Mouse (Mus musculus): ENCODE data around the gene Slc47a1. TPM values are rescaled to one million over a fixed set of nuclear protein-coding genes. Genes with fewer than 3 reads are reported as not detected.

Gene Slc47a1
- polyA plus RNA-seq, 1 experiment: 3.1 TPM

DNA sequence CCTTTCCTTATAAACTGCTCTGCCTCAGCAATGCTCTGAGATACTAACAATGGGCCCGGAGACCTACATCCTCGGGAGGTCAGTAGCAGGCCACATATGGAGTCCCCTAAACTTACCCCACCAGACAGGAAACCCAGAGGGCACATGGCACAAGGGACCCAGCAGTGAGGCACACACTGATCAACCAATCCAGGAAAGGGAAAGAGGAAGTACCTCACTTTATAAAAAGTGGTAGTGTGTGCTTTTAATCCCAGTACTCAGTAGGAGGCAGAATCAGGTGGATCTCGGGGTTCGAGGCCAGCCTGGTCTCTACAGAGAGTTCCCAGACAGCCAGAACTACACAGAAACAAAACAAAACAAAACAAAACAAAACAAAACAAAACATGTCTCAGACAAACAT is 37.8 kb downstream of the Slc47a1 start:
- WGBS: 81% methylated on average over 4 of the region's 4 CpGs
- TF ChIP-seq POLR2A (IDR thresholded peaks at IDR 0.05; ENCODE audit: borderline replicate concordance, extremely low read depth, low read depth, low read length) (no peak), CTCF (IDR thresholded peaks at IDR 0.05; ENCODE audit: insufficient read depth, low read length) (no peak)
- Histone ChIP-seq H3K4me1 (ENCODE audit: control insufficient read depth, insufficient read depth, low read length) (no peaks in the 10 kb centered on the region; the same call in 1 of the 2 replicates), H3K4me3 (replicated peaks; ENCODE audit: extremely low read depth, low read depth, low read length) (no peak overlapping the region)
- no peak for DNase-seq

DNA sequence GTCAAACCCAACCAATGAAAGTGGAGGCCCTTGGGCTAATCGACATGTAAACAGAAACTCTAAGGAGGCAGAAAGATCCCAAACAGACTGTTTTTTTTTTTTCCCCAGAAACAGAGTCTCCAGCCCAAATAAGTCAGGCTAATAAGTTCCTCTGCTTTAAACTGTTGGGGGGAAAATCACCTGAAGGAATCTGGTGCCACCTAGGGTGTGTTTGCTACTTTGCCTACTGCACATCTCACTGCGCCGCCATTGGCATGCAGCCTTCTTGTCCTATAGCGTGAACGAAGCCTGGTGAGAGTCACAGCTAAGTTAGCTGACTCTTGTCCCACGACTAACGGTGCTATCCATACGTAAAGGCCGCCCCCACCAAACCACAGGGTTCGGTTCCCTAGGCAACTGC is 40.6 kb downstream of the Slc47a1 start:
- DNase-seq: no peak
- Histone ChIP-seq H3K4me1 (ENCODE audit: control insufficient read depth, insufficient read depth, low read length) (no peaks in the 10 kb centered on the region; the same call in 1 of the 2 replicates), H3K4me3 (replicated peaks; ENCODE audit: extremely low read depth, low read depth, low read length) (no peak overlapping the region)
- TF ChIP-seq POLR2A (IDR thresholded peaks at IDR 0.05; ENCODE audit: borderline replicate concordance, extremely low read depth, low read depth, low read length) (no peak), CTCF (IDR thresholded peaks at IDR 0.05; ENCODE audit: insufficient read depth, low read length) (peak; percentile 35; the same call in 1 of the 2 replicates)
- 68% methylated on average over 10 of the region's 10 CpGs for WGBS

DNA sequence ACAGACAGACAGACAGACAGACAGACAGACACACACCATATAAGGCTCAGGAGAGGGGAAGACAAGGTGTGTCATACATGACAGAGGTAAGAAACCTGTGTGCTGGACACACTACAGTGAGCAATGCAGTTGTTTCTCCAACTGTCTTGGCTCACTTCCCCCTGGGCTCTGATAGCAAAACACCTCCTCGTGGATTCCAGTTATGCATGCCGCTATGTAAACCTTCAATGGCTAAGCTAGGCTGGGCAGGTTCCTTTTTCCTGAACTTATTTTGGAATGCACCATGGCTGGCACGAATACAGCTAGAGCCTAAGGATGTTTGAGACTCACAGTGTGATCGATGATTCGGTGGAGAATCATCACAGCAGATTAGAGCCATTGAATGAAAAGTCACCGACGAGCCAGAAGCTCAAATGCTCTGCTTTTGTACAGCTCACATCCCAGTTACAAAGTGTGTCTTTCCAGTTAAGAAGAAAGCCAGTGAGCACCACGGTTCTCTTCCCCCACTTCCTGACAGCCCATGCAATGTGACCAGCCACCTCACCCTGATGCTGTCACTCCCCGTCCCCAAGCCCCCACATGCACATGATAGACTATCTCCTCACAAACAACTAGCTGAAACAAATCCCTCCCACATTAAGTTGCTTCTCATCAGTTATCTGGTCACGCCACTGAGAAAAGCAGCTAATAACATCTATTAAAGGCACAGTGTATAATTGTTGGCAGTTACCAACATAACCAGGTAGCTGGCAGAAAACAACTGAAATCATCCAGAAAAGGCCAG is 57.0 kb downstream of the Slc47a1 start:
- no peak overlapping the region for H3K4me3 ChIP-seq (replicated peaks; ENCODE audit: extremely low read depth, low read depth, low read length)
- no peaks in the 10 kb centered on the region for H3K4me1 ChIP-seq (ENCODE audit: control insufficient read depth, insufficient read depth, low read length)
- 51% methylated on average over 10 of the region's 10 CpGs for WGBS
- DNase-seq: no peak
- no peak for TF ChIP-seq CTCF (IDR thresholded peaks at IDR 0.05; ENCODE audit: insufficient read depth, low read length)
- TF ChIP-seq POLR2A (IDR thresholded peaks at IDR 0.05; ENCODE audit: borderline replicate concordance, extremely low read depth, low read depth, low read length): no peak

DNA sequence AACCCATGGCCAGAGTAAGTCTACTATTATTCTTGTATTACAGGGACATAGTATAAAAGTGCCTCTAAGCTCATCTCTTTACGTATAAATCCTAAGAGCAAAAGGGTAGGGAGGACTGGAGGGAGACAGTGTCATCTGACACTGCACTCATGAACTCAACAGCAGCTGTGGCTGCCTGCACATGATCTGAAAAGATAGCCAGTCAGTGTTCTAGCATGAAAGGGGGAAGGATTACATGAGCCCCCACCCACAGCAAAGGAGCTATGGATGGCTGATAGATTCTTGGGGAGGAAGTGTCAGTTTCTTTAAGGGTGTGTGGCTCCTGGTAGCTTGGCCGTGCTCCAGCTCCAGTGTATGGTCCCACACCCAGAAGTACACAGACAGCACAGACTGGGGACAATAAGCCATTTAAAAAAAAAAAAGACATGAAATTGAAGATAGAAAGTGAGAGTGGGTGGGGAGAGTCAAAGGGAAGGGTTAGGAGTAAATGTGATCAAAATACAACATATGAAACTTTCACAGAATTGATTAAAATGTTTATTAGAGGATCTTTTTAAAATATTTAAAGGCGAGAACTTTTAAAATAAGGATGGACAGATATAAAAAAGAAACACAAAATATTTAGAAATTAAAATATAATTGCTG is 58.1 kb downstream of the Slc47a1 start:
- TF ChIP-seq POLR2A (IDR thresholded peaks at IDR 0.05; ENCODE audit: borderline replicate concordance, extremely low read depth, low read depth, low read length) (no peak), CTCF (IDR thresholded peaks at IDR 0.05; ENCODE audit: insufficient read depth, low read length) (no peak)
- Histone ChIP-seq H3K4me3 (replicated peaks; ENCODE audit: extremely low read depth, low read depth, low read length) (no peak overlapping the region), H3K4me1 (ENCODE audit: control insufficient read depth, insufficient read depth, low read length) (no peaks in the 10 kb centered on the region)
- WGBS: 55% methylated on average over 3 of the region's 3 CpGs
- no peak for DNase-seq

DNA sequence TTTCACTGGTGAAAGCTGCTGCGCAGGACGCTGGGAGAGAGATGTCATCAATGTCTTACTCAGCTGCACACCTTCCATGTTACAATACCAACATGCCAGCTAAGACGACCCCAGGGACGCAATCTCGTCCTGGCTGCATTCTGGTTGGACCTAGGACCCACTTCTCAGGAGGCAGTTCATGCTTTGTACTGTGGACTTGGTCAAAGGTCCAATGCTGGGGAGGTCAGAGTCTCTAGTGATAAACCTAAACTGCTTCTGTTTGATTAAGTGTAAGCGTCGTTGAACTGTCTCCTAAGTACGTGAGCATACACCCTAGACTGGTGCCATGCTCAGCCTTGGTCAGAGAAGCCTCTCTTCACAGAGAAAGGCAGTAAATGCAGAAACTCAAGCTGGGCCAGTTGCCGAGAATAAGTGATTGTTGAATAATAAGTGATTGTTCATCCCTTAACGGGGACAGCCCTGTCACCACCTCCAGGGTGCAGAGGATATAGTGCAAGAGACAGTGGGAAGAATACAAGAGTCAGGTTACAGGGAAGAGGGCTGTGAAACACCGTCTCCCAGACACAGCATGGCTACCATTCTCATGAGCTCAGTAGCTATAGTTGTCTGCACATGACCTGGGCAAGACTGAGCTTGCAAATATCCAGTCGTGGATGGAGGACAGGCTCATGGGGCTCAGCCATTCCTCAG is 58.8 kb downstream of the Slc47a1 start:
- Histone ChIP-seq H3K4me1 (ENCODE audit: control insufficient read depth, insufficient read depth, low read length) (no peaks in the 10 kb centered on the region), H3K4me3 (replicated peaks; ENCODE audit: extremely low read depth, low read depth, low read length) (no peak overlapping the region)
- no peak for DNase-seq
- TF ChIP-seq CTCF (IDR thresholded peaks at IDR 0.05; ENCODE audit: insufficient read depth, low read length) (no peak), POLR2A (IDR thresholded peaks at IDR 0.05; ENCODE audit: borderline replicate concordance, extremely low read depth, low read depth, low read length) (no peak)
- WGBS: 47% methylated on average over 12 of the region's 12 CpGs

DNA sequence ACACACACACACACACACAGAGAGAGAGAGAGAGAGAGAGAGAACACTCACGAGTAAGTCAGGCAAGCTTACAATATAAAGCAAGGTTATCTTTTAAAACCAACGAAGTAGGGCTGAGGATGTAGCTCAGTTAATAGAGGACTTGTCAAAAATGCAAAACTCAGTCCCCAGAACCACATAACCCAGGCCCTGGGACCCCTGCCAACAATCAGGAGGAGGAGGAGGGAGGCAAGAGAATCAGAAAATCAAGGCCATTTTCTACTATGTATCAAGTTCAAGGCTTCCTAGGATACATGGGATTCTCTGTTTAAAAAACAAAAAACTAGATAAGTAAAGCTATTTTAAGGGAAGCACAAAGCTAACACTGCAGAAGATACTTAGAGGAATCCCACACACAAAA is 61.3 kb downstream of the Slc47a1 start:
- H3K4me3 ChIP-seq (replicated peaks; ENCODE audit: extremely low read depth, low read depth, low read length): no peak overlapping the region
- no peak for TF ChIP-seq CTCF (IDR thresholded peaks at IDR 0.05; ENCODE audit: insufficient read depth, low read length)
- TF ChIP-seq POLR2A (IDR thresholded peaks at IDR 0.05; ENCODE audit: borderline replicate concordance, extremely low read depth, low read depth, low read length): no peak
- 44% methylated on average over 2 of the region's 2 CpGs for WGBS
- no peak for DNase-seq
- no peaks in the 10 kb centered on the region for H3K4me1 ChIP-seq (ENCODE audit: control insufficient read depth, insufficient read depth, low read length)

DNA sequence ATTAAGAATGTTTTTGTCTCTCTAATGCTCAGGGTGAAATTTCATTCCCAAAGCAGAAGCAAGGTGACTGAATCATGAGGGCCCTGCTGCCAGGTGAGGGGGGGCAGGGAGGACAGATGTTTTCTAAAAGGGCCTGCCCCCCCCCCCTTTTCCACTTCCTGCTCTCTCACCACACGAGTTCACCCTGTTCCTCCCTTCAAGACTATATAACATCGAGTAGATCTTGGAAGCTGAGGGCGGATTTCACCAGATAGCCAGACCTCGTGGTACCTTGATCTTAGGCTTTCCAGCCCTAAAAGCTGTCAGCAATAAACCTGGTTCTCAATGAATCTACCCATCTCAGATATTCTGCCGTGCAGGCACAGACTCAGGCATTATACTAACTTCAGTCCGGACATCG is 67.8 kb downstream of the Slc47a1 start:
- TF ChIP-seq POLR2A (IDR thresholded peaks at IDR 0.05; ENCODE audit: borderline replicate concordance, extremely low read depth, low read depth, low read length) (no peak), CTCF (IDR thresholded peaks at IDR 0.05; ENCODE audit: insufficient read depth, low read length) (no peak)

DNA sequence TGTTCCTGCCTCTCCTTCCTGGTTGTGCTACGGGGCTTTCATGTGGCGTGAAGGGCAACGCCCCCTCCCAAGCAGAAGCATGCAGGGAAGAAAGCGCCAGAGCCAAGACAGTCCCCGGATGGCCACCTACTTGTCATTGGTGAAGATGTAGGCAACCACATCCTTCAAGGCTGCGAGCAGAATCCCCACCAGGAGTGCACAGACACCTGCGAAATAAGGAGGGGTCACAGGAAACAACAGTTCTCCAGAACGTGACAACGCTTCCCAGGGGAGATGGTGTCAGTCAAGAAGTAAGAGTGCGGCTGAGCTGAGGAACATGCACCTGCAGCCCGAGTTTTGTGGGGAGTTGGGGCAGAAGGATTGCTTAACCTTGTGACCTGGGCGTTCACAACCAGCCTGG is 68.3 kb downstream of the Slc47a1 start:
- whole genome bisulfite sequencing: 60% methylated on average over 12 of the region's 12 CpGs
- TF ChIP-seq POLR2A (IDR thresholded peaks at IDR 0.05; ENCODE audit: borderline replicate concordance, extremely low read depth, low read depth, low read length): no peak
- no peak for TF ChIP-seq CTCF (IDR thresholded peaks at IDR 0.05; ENCODE audit: insufficient read depth, low read length)
- H3K4me3 ChIP-seq (replicated peaks; ENCODE audit: extremely low read depth, low read depth, low read length): no peak overlapping the region
- H3K4me1 ChIP-seq (ENCODE audit: control insufficient read depth, insufficient read depth, low read length): no peaks in the 10 kb centered on the region
- no peak for DNase-seq

More for the DNA sequence above, 67.8 kb downstream of the Slc47a1 start:
- WGBS: 54% methylated on average over 7 of the region's 7 CpGs
- Histone ChIP-seq H3K4me1 (ENCODE audit: control insufficient read depth, insufficient read depth, low read length) (no peaks in the 10 kb centered on the region), H3K4me3 (replicated peaks; ENCODE audit: extremely low read depth, low read depth, low read length) (no peak overlapping the region)
- no peak for DNase-seq

DNA sequence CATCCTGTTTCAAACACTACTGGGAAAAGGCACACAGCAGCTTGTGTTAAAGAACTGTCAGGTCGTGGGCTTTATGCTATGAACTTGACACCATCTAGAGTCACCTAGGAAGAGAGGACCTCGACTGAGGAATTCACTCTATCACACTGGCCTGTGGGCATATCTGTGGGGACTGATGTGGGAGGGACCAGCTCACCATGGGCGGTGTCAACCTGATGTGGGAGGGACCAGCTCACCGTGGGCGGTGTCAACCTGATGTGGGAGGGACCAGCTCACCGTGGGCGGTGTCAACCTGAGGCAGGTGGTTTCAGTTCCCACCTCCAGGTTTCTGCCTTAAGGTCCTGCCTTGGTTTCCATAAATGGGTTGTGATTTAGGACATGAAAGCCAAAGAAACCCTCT is 70.3 kb downstream of the Slc47a1 start:
- WGBS: 42% methylated on average over 7 of the region's 7 CpGs

More for the DNA sequence above, 70.3 kb downstream of the Slc47a1 start:
- TF ChIP-seq POLR2A (IDR thresholded peaks at IDR 0.05; ENCODE audit: borderline replicate concordance, extremely low read depth, low read depth, low read length): no peak
- no peak for TF ChIP-seq CTCF (IDR thresholded peaks at IDR 0.05; ENCODE audit: insufficient read depth, low read length)
- H3K4me1 ChIP-seq (ENCODE audit: control insufficient read depth, insufficient read depth, low read length): no peaks in the 10 kb centered on the region
- no peak overlapping the region for H3K4me3 ChIP-seq (replicated peaks; ENCODE audit: extremely low read depth, low read depth, low read length)
- DNase-seq: no peak
